In genomic region chr17:85616526-85617500, GRCm38 (mm10) we compare ENCODE assay signal across 14 mouse cellular contexts. TPM values are rescaled to one million over a fixed set of nuclear protein-coding genes. Genes with fewer than 3 reads are reported as not detected.
DNase-seq lines count a peak whose midpoint lies in the region; ATAC-seq lines count a peak whose summit lies in the region.
"Had no signal": no experiment of that assay in that cellular context is flagged by ENCODE, and none has a peak within 500 bp of the region (broad histone marks: within the 10 kb centered on the region; RNA-seq: fewer than 3 reads in every experiment).

No protein-coding gene starts in this region.

- no peaks in the 10 kb centered on the region for H3K36me3 ChIP-seq in forebrain, embryonic 11.5 days (ENCODE audit: control insufficient read depth, insufficient read depth, low read length)
- no peaks in the 10 kb centered on the region for H3K36me3 ChIP-seq in midbrain, embryonic 12.5 days
- H3K36me3 ChIP-seq: liver, embryonic 13.5 days had no signal

- H3K4me3 ChIP-seq in forebrain, embryonic 11.5 days (ENCODE audit: low read depth, low read length) = peak overlapping the region; percentile 46
- peak overlapping the region; percentile 40 for H3K4me3 ChIP-seq in midbrain, embryonic 12.5 days
- H3K4me3 ChIP-seq: liver, embryonic 13.5 days had no signal

- intact Hi-C loops in left cerebral cortex, postnatal 4 days (cut with DNase I) = no loop called here

- under 1% methylated on average over 41 of the region's 41 CpGs for WGBS in forebrain, embryonic 11.5 days
- WGBS in midbrain, embryonic 12.5 days = under 1% methylated on average over 41 of the region's 41 CpGs

- H3K27ac ChIP-seq in forebrain, embryonic 11.5 days (ENCODE audit: low read depth, low read length) = peak overlapping the region; percentile 74
- H3K27ac ChIP-seq in midbrain, embryonic 12.5 days (replicated peaks) = peak overlapping the region; percentile 77
- H3K27ac ChIP-seq: liver, embryonic 13.5 days had no signal

- peak overlapping the region; percentile 71 for H3K4me2 ChIP-seq in forebrain, embryonic 11.5 days (ENCODE audit: low read depth, low read length, severe bottlenecking)
- H3K4me2 ChIP-seq in midbrain, embryonic 12.5 days (replicated peaks) = peak overlapping the region; percentile 52
- H3K4me2 ChIP-seq: liver, embryonic 13.5 days had no signal

- DNase-seq in ES-CJ7 (ENCODE audit: low read depth, low spot score) = peak; percentile 77
- DNase-seq in embryo, embryonic 10 days (ENCODE audit: low spot score) = peak; percentile 50
- peak; percentile 83 for DNase-seq in forebrain, embryonic 11.5 days (ENCODE audit: low spot score)
- no peak for DNase-seq in left cerebral cortex, postnatal 4 days
- DNase-seq in lung, postnatal 36 days = no peak
- DNase-seq in frontal cortex, postnatal 25 days (ENCODE audit: low spot score in 2 of 2) = no peak
- no peak for DNase-seq in yolk sac, embryonic 10.5 days (ENCODE audit: low spot score)
- DNase-seq: adrenal gland, postnatal 25 days; kidney, adult 9 months; liver, embryonic 13.5 days had no signal

- H3K9ac ChIP-seq in forebrain, embryonic 11.5 days (ENCODE audit: low read length) = peak overlapping the region; percentile 77
- peak overlapping the region; percentile 35 for H3K9ac ChIP-seq in midbrain, embryonic 12.5 days (replicated peaks)
- H3K9ac ChIP-seq: liver, embryonic 13.5 days had no signal

- H3K27me3 ChIP-seq in forebrain, embryonic 11.5 days (ENCODE audit: control insufficient read depth, insufficient read depth, low read length) = peaks cover 74% of the 10 kb centered on the region
- H3K27me3 ChIP-seq in midbrain, embryonic 12.5 days = peaks cover 100% of the 10 kb centered on the region

- peak; percentile 42 for ATAC-seq in forebrain, embryonic 11.5 days (replicated peaks; ENCODE audit: low FRiP score)
- ATAC-seq in midbrain, embryonic 12.5 days (ENCODE audit: low FRiP score, low read depth) = no peak

- H3K4me1 ChIP-seq in forebrain, embryonic 11.5 days (replicated peaks; ENCODE audit: control insufficient read depth, insufficient read depth, low read length) = peaks cover 28% of the 10 kb centered on the region
- H3K4me1 ChIP-seq in midbrain, embryonic 12.5 days = peaks cover 55% of the 10 kb centered on the region

- H3K9me3 ChIP-seq in forebrain, embryonic 11.5 days (ENCODE audit: control insufficient read depth, low read length) = no peaks in the 10 kb centered on the region
- no peaks in the 10 kb centered on the region for H3K9me3 ChIP-seq in midbrain, embryonic 12.5 days
- H3K9me3 ChIP-seq: liver, embryonic 13.5 days had no signal

RNA-seq across cellular contexts. Expression of gene Six3, which starts 3.4 kb away (rescaled TPM):
- 17.1 and 17.5 TPM in 2 replicates for polyA plus RNA-seq in forebrain, embryonic 11.5 days (2014; fragmentation: Nextera tagmentation; extraction: Ambion mirVana)
- polyA plus RNA-seq in midbrain, embryonic 12.5 days (2016; fragmentation: Nextera tagmentation; extraction: Ambion mirVana) = 19.8 and 25.1 TPM in 2 replicates
- 1 to 10 TPM; 2.4 to 6.4 TPM for total RNA-seq in left cerebral cortex, postnatal 4 days (2021)
- total RNA-seq: adrenal gland, postnatal 25 days; CH12.LX; granulocyte monocyte progenitor cell, adult 5-6 weeks; heart, postnatal 25 days had no signal
- polyA plus RNA-seq: liver, embryonic 13.5 days had no signal

Comparison
In these comparisons a context has a peak if more than half of its experiments do, and no peak if none do; other contexts are left out.
1. DNase-seq: peak in ES-CJ7 (single experiment), embryo, embryonic 10 days (single experiment) and forebrain, embryonic 11.5 days (single experiment); none in left cerebral cortex, postnatal 4 days (single experiment), lung, postnatal 36 days (single experiment), frontal cortex, postnatal 25 days (0 of 2) and yolk sac, embryonic 10.5 days (single experiment).